Mouse (Mus musculus): ENCODE results near the gene Fgl2. TPM values are rescaled to one million over a fixed set of nuclear protein-coding genes. Genes with fewer than 3 reads are reported as not detected.

The Fgl2 gene
- polyA plus RNA-seq, 1 experiment from 2014 or later, result 3.0 TPM

GRCm38 (mm10) chr5:21351678-21352077 lies 20.8 kb upstream of the Fgl2 start:
- no peaks in the 10 kb centered on the region for H3K27me3 ChIP-seq (ENCODE audit: control insufficient read depth, insufficient read depth, low read length)
- H3K9ac ChIP-seq (ENCODE audit: low read length), result no peak overlapping the region
- H3K36me3 ChIP-seq (ENCODE audit: control insufficient read depth, insufficient read depth, low read length), result no peaks in the 10 kb centered on the region
- no peak overlapping the region for H3K4me3 ChIP-seq (ENCODE audit: low read depth, low read length)
- H3K4me1 ChIP-seq (ENCODE audit: control insufficient read depth, insufficient read depth, low read length), result no peaks in the 10 kb centered on the region
- ATAC-seq (ENCODE audit: insufficient read depth, low FRiP score, low TSS enrichment) (no peak), DNase-seq (ENCODE audit: low spot score) (no peak)
- no peaks in the 10 kb centered on the region for H3K9me3 ChIP-seq (ENCODE audit: control insufficient read depth, low read length)
- H3K27ac ChIP-seq (ENCODE audit: low read depth, low read length), result no peak overlapping the region
- no peak overlapping the region for H3K4me2 ChIP-seq (ENCODE audit: low read depth)

- DNase-seq (ENCODE audit: low spot score), result no peak
- H3K4me2 ChIP-seq (ENCODE audit: low read depth), result no peak overlapping the region
- no peaks in the 10 kb centered on the region for H3K27me3 ChIP-seq (ENCODE audit: control insufficient read depth, insufficient read depth, low read length)
- H3K4me1 ChIP-seq (ENCODE audit: control insufficient read depth, insufficient read depth, low read length), result no peaks in the 10 kb centered on the region
- WGBS, result 87% methylated on average over 3 of the region's 3 CpGs
- no peak overlapping the region for H3K9ac ChIP-seq (ENCODE audit: low read length)
- H3K9me3 ChIP-seq (ENCODE audit: control insufficient read depth, low read length), result no peaks in the 10 kb centered on the region
- H3K4me3 ChIP-seq (ENCODE audit: low read depth, low read length), result no peak overlapping the region
- H3K36me3 ChIP-seq (ENCODE audit: control insufficient read depth, insufficient read depth, low read length), result no peaks in the 10 kb centered on the region
- no peak for ATAC-seq (ENCODE audit: insufficient read depth, low FRiP score, low TSS enrichment)
- no peak overlapping the region for H3K27ac ChIP-seq (ENCODE audit: low read depth, low read length)
These were observed 13.8 kb upstream of the Fgl2 start for GRCm38 (mm10) chr5:21358648-21359047.

- no peak for DNase-seq (ENCODE audit: low spot score)
- no peak overlapping the region for H3K4me3 ChIP-seq (ENCODE audit: low read depth, low read length)
- 87% methylated on average over 3 of the region's 3 CpGs for WGBS
- H3K9me3 ChIP-seq (ENCODE audit: control insufficient read depth, low read length), result no peaks in the 10 kb centered on the region
- no peaks in the 10 kb centered on the region for H3K27me3 ChIP-seq (ENCODE audit: control insufficient read depth, insufficient read depth, low read length)
- no peaks in the 10 kb centered on the region for H3K36me3 ChIP-seq (ENCODE audit: control insufficient read depth, insufficient read depth, low read length)
- no peak overlapping the region for H3K27ac ChIP-seq (ENCODE audit: low read depth, low read length)
- no peak for ATAC-seq (ENCODE audit: insufficient read depth, low FRiP score, low TSS enrichment)
- H3K4me2 ChIP-seq (ENCODE audit: low read depth), result no peak overlapping the region
- no peaks in the 10 kb centered on the region for H3K4me1 ChIP-seq (ENCODE audit: control insufficient read depth, insufficient read depth, low read length)
- no peak overlapping the region for H3K9ac ChIP-seq (ENCODE audit: low read length)
These were observed 9.1 kb upstream of the Fgl2 start for GRCm38 (mm10) chr5:21363343-21363742.

GRCm38 (mm10) chr5:21366338-21367053 lies 5.9 kb upstream of the Fgl2 start:
- no peak for DNase-seq (ENCODE audit: low spot score)
- H3K9me3 ChIP-seq (ENCODE audit: control insufficient read depth, low read length), result no peaks in the 10 kb centered on the region
- ATAC-seq (ENCODE audit: insufficient read depth, low FRiP score, low TSS enrichment), result no peak
- no peaks in the 10 kb centered on the region for H3K27me3 ChIP-seq (ENCODE audit: control insufficient read depth, insufficient read depth, low read length)
- H3K4me2 ChIP-seq (ENCODE audit: low read depth), result no peak overlapping the region
- WGBS, result 74% methylated on average over 4 of the region's 4 CpGs
- no peaks in the 10 kb centered on the region for H3K36me3 ChIP-seq (ENCODE audit: control insufficient read depth, insufficient read depth, low read length)
- H3K9ac ChIP-seq (ENCODE audit: low read length), result no peak overlapping the region
- no peak overlapping the region for H3K27ac ChIP-seq (ENCODE audit: low read depth, low read length)
- no peaks in the 10 kb centered on the region for H3K4me1 ChIP-seq (ENCODE audit: control insufficient read depth, insufficient read depth, low read length)
- no peak overlapping the region for H3K4me3 ChIP-seq (ENCODE audit: low read depth, low read length)

GRCm38 (mm10) chr5:21367514-21367913 lies 4.9 kb upstream of the Fgl2 start:
- Histone ChIP-seq H3K9me3 (ENCODE audit: control insufficient read depth, low read length) (no peaks in the 10 kb centered on the region), H3K4me1 (ENCODE audit: control insufficient read depth, insufficient read depth, low read length) (peaks cover 3% of the 10 kb centered on the region; the same call in 1 of the 2 replicates), H3K9ac (ENCODE audit: low read length) (no peak overlapping the region), H3K4me3 (ENCODE audit: low read depth, low read length) (no peak overlapping the region), H3K4me2 (ENCODE audit: low read depth) (no peak overlapping the region), H3K36me3 (ENCODE audit: control insufficient read depth, insufficient read depth, low read length) (no peaks in the 10 kb centered on the region), H3K27me3 (ENCODE audit: control insufficient read depth, insufficient read depth, low read length) (no peaks in the 10 kb centered on the region), H3K27ac (ENCODE audit: low read depth, low read length) (no peak overlapping the region)
- DNase-seq (ENCODE audit: low spot score) (no peak), ATAC-seq (ENCODE audit: insufficient read depth, low FRiP score, low TSS enrichment) (no peak)
- 51% methylated on average over 2 of the region's 2 CpGs for WGBS

- ATAC-seq (ENCODE audit: insufficient read depth, low FRiP score, low TSS enrichment) (no peak), DNase-seq (ENCODE audit: low spot score) (no peak)
- H3K4me3 ChIP-seq (ENCODE audit: low read depth, low read length), result no peak overlapping the region
- no peak overlapping the region for H3K4me2 ChIP-seq (ENCODE audit: low read depth)
- H3K27me3 ChIP-seq (ENCODE audit: control insufficient read depth, insufficient read depth, low read length), result 0 out of 2 replicates have a peak, but pooled peaks cover 2% of the 10 kb centered on the region
- no peaks in the 10 kb centered on the region for H3K9me3 ChIP-seq (ENCODE audit: control insufficient read depth, low read length)
- WGBS, result 89% methylated on average over 5 of the region's 5 CpGs
- peaks cover 3% of the 10 kb centered on the region; the same call in 1 of the 2 replicates for H3K4me1 ChIP-seq (ENCODE audit: control insufficient read depth, insufficient read depth, low read length)
- H3K36me3 ChIP-seq (ENCODE audit: control insufficient read depth, insufficient read depth, low read length), result no peaks in the 10 kb centered on the region
- no peak overlapping the region for H3K27ac ChIP-seq (ENCODE audit: low read depth, low read length)
- H3K9ac ChIP-seq (ENCODE audit: low read length), result no peak overlapping the region
These were observed 2.1 kb upstream of the Fgl2 start for GRCm38 (mm10) chr5:21370218-21370947.

- Histone ChIP-seq H3K4me2 (ENCODE audit: low read depth) (peak overlapping the region; percentile 93), H3K4me1 (ENCODE audit: control insufficient read depth, insufficient read depth, low read length) (peaks cover 3% of the 10 kb centered on the region; the same call in 1 of the 2 replicates), H3K27me3 (ENCODE audit: control insufficient read depth, insufficient read depth, low read length) (0 out of 2 replicates have a peak, but pooled peaks cover 2% of the 10 kb centered on the region), H3K9me3 (ENCODE audit: control insufficient read depth, low read length) (no peaks in the 10 kb centered on the region), H3K9ac (ENCODE audit: low read length) (no peak overlapping the region), H3K36me3 (ENCODE audit: control insufficient read depth, insufficient read depth, low read length) (no peaks in the 10 kb centered on the region), H3K27ac (ENCODE audit: low read depth, low read length) (no peak overlapping the region), H3K4me3 (ENCODE audit: low read depth, low read length) (no peak overlapping the region)
- ATAC-seq (ENCODE audit: insufficient read depth, low FRiP score, low TSS enrichment) (no peak), DNase-seq (ENCODE audit: low spot score) (no peak)
- WGBS, result 32% methylated on average over 5 of the region's 5 CpGs
These were observed 522 bp upstream of the Fgl2 start for GRCm38 (mm10) chr5:21371920-21372319.

GRCm38 (mm10) chr5:21373180-21373518 lies 707 bp downstream of the Fgl2 start:
- no peaks in the 10 kb centered on the region for H3K36me3 ChIP-seq (ENCODE audit: control insufficient read depth, insufficient read depth, low read length)
- WGBS, result 68% methylated on average over 7 of the region's 7 CpGs
- H3K4me1 ChIP-seq (ENCODE audit: control insufficient read depth, insufficient read depth, low read length), result peaks cover 3% of the 10 kb centered on the region; the same call in 1 of the 2 replicates
- H3K27ac ChIP-seq (ENCODE audit: low read depth, low read length), result no peak overlapping the region
- H3K27me3 ChIP-seq (ENCODE audit: control insufficient read depth, insufficient read depth, low read length), result 0 out of 2 replicates have a peak, but pooled peaks cover 2% of the 10 kb centered on the region
- ATAC-seq (ENCODE audit: insufficient read depth, low FRiP score, low TSS enrichment), result peak; percentile 10; the same call in 1 of the 2 replicates
- peak overlapping the region; percentile 93 for H3K4me2 ChIP-seq (ENCODE audit: low read depth)
- DNase-seq (ENCODE audit: low spot score), result no peak
- peak overlapping the region; percentile 64; the same call in 1 of the 2 replicates for H3K9ac ChIP-seq (ENCODE audit: low read length)
- no peaks in the 10 kb centered on the region for H3K9me3 ChIP-seq (ENCODE audit: control insufficient read depth, low read length)
- peak overlapping the region; percentile 47 for H3K4me3 ChIP-seq (ENCODE audit: low read depth, low read length)

GRCm38 (mm10) chr5:21376935-21377334 lies 4.5 kb downstream of the Fgl2 start:
- ATAC-seq (ENCODE audit: insufficient read depth, low FRiP score, low TSS enrichment) (no peak), DNase-seq (ENCODE audit: low spot score) (no peak)
- peaks cover 3% of the 10 kb centered on the region; the same call in 1 of the 2 replicates for H3K4me1 ChIP-seq (ENCODE audit: control insufficient read depth, insufficient read depth, low read length)
- no peak overlapping the region for H3K9ac ChIP-seq (ENCODE audit: low read length)
- H3K27me3 ChIP-seq (ENCODE audit: control insufficient read depth, insufficient read depth, low read length), result 0 out of 2 replicates have a peak, but pooled peaks cover 2% of the 10 kb centered on the region
- no peak overlapping the region for H3K4me2 ChIP-seq (ENCODE audit: low read depth)
- no peak overlapping the region for H3K27ac ChIP-seq (ENCODE audit: low read depth, low read length)
- H3K9me3 ChIP-seq (ENCODE audit: control insufficient read depth, low read length), result no peaks in the 10 kb centered on the region
- no peaks in the 10 kb centered on the region for H3K36me3 ChIP-seq (ENCODE audit: control insufficient read depth, insufficient read depth, low read length)
- no peak overlapping the region for H3K4me3 ChIP-seq (ENCODE audit: low read depth, low read length)
- WGBS, result 79% methylated on average over 4 of the region's 4 CpGs

Data from neural tube, embryonic 11.5 days (tissue).